Comparison of ENCODE assay signal across 9 mouse cellular contexts in genomic region chr14:121423341-121423751, GRCm38 (mm10). TPM values are rescaled to one million over a fixed set of nuclear protein-coding genes. Genes with fewer than 3 reads are reported as not detected.
DNase-seq lines count a peak whose midpoint lies in the region.
"Had no signal": no experiment of that assay in that cellular context is flagged by ENCODE, and none has a peak within 500 bp of the region (broad histone marks: within the 10 kb centered on the region; RNA-seq: fewer than 3 reads in every experiment).

No protein-coding gene starts in this region.

- H3K4me1 ChIP-seq in midbrain, embryonic 10.5 days, result no peaks in the 10 kb centered on the region
- H3K4me1 ChIP-seq: embryonic facial prominence, embryonic 13.5 days; hindbrain, embryonic 15.5 days had no signal

- no peaks in the 10 kb centered on the region for H3K36me3 ChIP-seq in midbrain, embryonic 10.5 days
- H3K36me3 ChIP-seq: embryonic facial prominence, embryonic 13.5 days; hindbrain, embryonic 15.5 days had no signal

- 85% methylated on average over 7 of the region's 7 CpGs for WGBS in midbrain, embryonic 10.5 days

- H3K9me3 ChIP-seq in midbrain, embryonic 10.5 days (replicated peaks), result peaks cover 5% of the 10 kb centered on the region; the same call in 1 of the 2 replicates
- H3K9me3 ChIP-seq: hindbrain, embryonic 15.5 days had no signal

- DNase-seq in CD4-positive helper T cell, adult 2 months (ENCODE audit: low read depth, low spot score), result peak; percentile 16
- peak; percentile 25 for DNase-seq in adipocyte (ENCODE audit: low spot score)
- DNase-seq in heart, postnatal 36 days, result peak; percentile 27 to 50
- DNase-seq in lung, postnatal 10 days, result peak; percentile 44
- no peak for DNase-seq in midbrain, embryonic 10.5 days (ENCODE audit: low spot score)
- no peak for DNase-seq in cerebellum, adult 9-11 months
- no peak for DNase-seq in gastrocnemius, postnatal 36 days

- intact Hi-C loops in heart, postnatal 36 days (cut with DNase I), result loop anchor here (2.0 kb wide), 1 partner anchor 45 kb away; no protein-coding TSS in a partner anchor
- intact Hi-C loops in gastrocnemius, postnatal 36 days (cut with DNase I), result no loop called here

- no peak overlapping the region for H3K27ac ChIP-seq in midbrain, embryonic 10.5 days (replicated peaks)
- H3K27ac ChIP-seq: embryonic facial prominence, embryonic 13.5 days; hindbrain, embryonic 15.5 days had no signal

- no peak overlapping the region for H3K4me3 ChIP-seq in midbrain, embryonic 10.5 days
- H3K4me3 ChIP-seq: embryonic facial prominence, embryonic 13.5 days; hindbrain, embryonic 15.5 days had no signal

- H3K27me3 ChIP-seq in midbrain, embryonic 10.5 days (ENCODE audit: low read depth, poor library complexity, severe bottlenecking), result no peaks in the 10 kb centered on the region
- H3K27me3 ChIP-seq: embryonic facial prominence, embryonic 13.5 days; hindbrain, embryonic 15.5 days had no signal

RNA-seq across cellular contexts. Expression of gene Stk24, which starts 43.5 kb away (rescaled TPM):
- 10 to 100 TPM; 61.8 to 69.5 TPM for total RNA-seq in heart, postnatal 36 days (2021)
- polyA plus RNA-seq in midbrain, embryonic 10.5 days (2016; fragmentation: Nextera tagmentation; extraction: Ambion mirVana), result 35.0 and 36.8 TPM in 2 replicates
- total RNA-seq in gastrocnemius, postnatal 36 days (2021), result 10 to 100 TPM; 26.1 to 28.9 TPM

Comparison
In these comparisons a context has a peak if more than half of its experiments do, and no peak if none do; other contexts are left out.
1. DNase-seq: peak in CD4-positive helper T cell, adult 2 months (single experiment), adipocyte (single experiment), heart, postnatal 36 days (2 of 2) and lung, postnatal 10 days (single experiment); none in midbrain, embryonic 10.5 days (single experiment), cerebellum, adult 9-11 months (single experiment) and gastrocnemius, postnatal 36 days (0 of 2).